Comparison of ENCODE assay signal across 11 mouse cellular contexts in genomic region chr19:6383470-6383869, GRCm38 (mm10). TPM values are rescaled to one million over a fixed set of nuclear protein-coding genes. Genes with fewer than 3 reads are reported as not detected.
DNase-seq lines count a peak whose midpoint lies in the region; ATAC-seq and TF ChIP-seq lines count a peak whose summit lies in the region.
"Had no signal": no experiment of that assay in that cellular context is flagged by ENCODE, and none has a peak within 500 bp of the region (broad histone marks: within the 10 kb centered on the region; RNA-seq: fewer than 3 reads in every experiment).

No protein-coding gene starts in this region.

- TF ChIP-seq POLR2A in lung, adult 2 months (IDR thresholded peaks at IDR 0.05; ENCODE audit: borderline replicate concordance, extremely low read depth, low read depth, low read length): no peak
- TF ChIP-seq POLR2A in olfactory bulb, adult 2 months (IDR thresholded peaks at IDR 0.05; ENCODE audit: insufficient read depth, low read depth, low read length): no peak

- H3K9ac ChIP-seq in heart, embryonic 12.5 days: peak overlapping the region; percentile 37; the same call in 1 of the 2 replicates
- no peak overlapping the region for H3K9ac ChIP-seq in lung, postnatal 0 days (replicated peaks; ENCODE audit: low read depth)
- no peak overlapping the region; the same call in 1 of the 2 replicates for H3K9ac ChIP-seq in heart, embryonic 15.5 days
- H3K9ac ChIP-seq: embryonic facial prominence, embryonic 12.5 days had no signal

- no peak for TF ChIP-seq CTCF in lung, postnatal 0 days (IDR thresholded peaks at IDR 0.05)
- no peak for TF ChIP-seq CTCF in lung, adult 2 months (IDR thresholded peaks at IDR 0.05; ENCODE audit: insufficient read depth, low read length)
- no peak for TF ChIP-seq CTCF in olfactory bulb, adult 2 months (IDR thresholded peaks at IDR 0.05; ENCODE audit: insufficient read depth, low read depth, low read length)

- no peak overlapping the region for H3K4me3 ChIP-seq in heart, embryonic 12.5 days
- no peak overlapping the region for H3K4me3 ChIP-seq in lung, postnatal 0 days (ENCODE audit: low read depth, low read length)
- H3K4me3 ChIP-seq in lung, adult 2 months (replicated peaks; ENCODE audit: extremely low read depth, low read depth, low read length): no peak overlapping the region
- H3K4me3 ChIP-seq in heart, embryonic 15.5 days: no peak overlapping the region
- no peak overlapping the region for H3K4me3 ChIP-seq in olfactory bulb, adult 2 months (ENCODE audit: insufficient read depth, low read depth, low read length)
- H3K4me3 ChIP-seq: embryonic facial prominence, embryonic 12.5 days had no signal

- H3K27me3 ChIP-seq in heart, embryonic 12.5 days (replicated peaks): no peaks in the 10 kb centered on the region
- H3K27me3 ChIP-seq in lung, postnatal 0 days (replicated peaks; ENCODE audit: insufficient read depth, low read length): no peaks in the 10 kb centered on the region
- no peaks in the 10 kb centered on the region for H3K27me3 ChIP-seq in heart, embryonic 15.5 days
- H3K27me3 ChIP-seq: CH12.LX; embryonic facial prominence, embryonic 12.5 days had no signal

- H3K4me2 ChIP-seq in heart, embryonic 12.5 days: peak overlapping the region; percentile 79
- H3K4me2 ChIP-seq in lung, postnatal 0 days (replicated peaks; ENCODE audit: low read depth, low read length): no peak overlapping the region
- peak overlapping the region; percentile 67; the same call in 1 of the 2 replicates for H3K4me2 ChIP-seq in heart, embryonic 15.5 days
- H3K4me2 ChIP-seq: embryonic facial prominence, embryonic 12.5 days had no signal

- ATAC-seq in heart, embryonic 12.5 days (ENCODE audit: insufficient number of reproducible peaks, low FRiP score): 0 out of 2 replicates have a peak, but pooled peaks have one; percentile 5
- no peak for ATAC-seq in lung, postnatal 0 days
- no peak for ATAC-seq in heart, embryonic 15.5 days (replicated peaks; ENCODE audit: insufficient number of reproducible peaks, insufficient read depth, low FRiP score, low read depth)

- intact Hi-C loops in heart, postnatal 25 days (cut with DNase I): no loop called here

- DNase-seq in heart, postnatal 25 days (ENCODE audit: low spot score): no peak
- DNase-seq in lung, postnatal 0 days (ENCODE audit: low spot score): no peak
- no peak for DNase-seq in lung, adult 2 months
- no peak for DNase-seq in thymus, postnatal 36 days
- no peak for DNase-seq in frontal cortex, postnatal 10 days (ENCODE audit: low spot score in 2 of 2)
- DNase-seq: thymus, postnatal 14 days had no signal

- no peak for TF ChIP-seq EP300 in lung, postnatal 0 days (IDR thresholded peaks at IDR 0.05)

- H3K9me3 ChIP-seq in heart, embryonic 12.5 days (replicated peaks): no peaks in the 10 kb centered on the region
- no peaks in the 10 kb centered on the region for H3K9me3 ChIP-seq in lung, postnatal 0 days (ENCODE audit: low read length)
- no peaks in the 10 kb centered on the region for H3K9me3 ChIP-seq in heart, embryonic 15.5 days (replicated peaks)
- H3K9me3 ChIP-seq: embryonic facial prominence, embryonic 12.5 days had no signal

- peaks cover 34% of the 10 kb centered on the region for H3K36me3 ChIP-seq in heart, embryonic 12.5 days
- H3K36me3 ChIP-seq in lung, postnatal 0 days (ENCODE audit: insufficient read depth, low read length): no peaks in the 10 kb centered on the region
- H3K36me3 ChIP-seq in heart, embryonic 15.5 days: peaks cover 20% of the 10 kb centered on the region

- peaks cover 50% of the 10 kb centered on the region for H3K4me1 ChIP-seq in heart, embryonic 12.5 days (replicated peaks)
- peaks cover 14% of the 10 kb centered on the region; the same call in 1 of the 2 replicates for H3K4me1 ChIP-seq in lung, postnatal 0 days (ENCODE audit: insufficient read depth, low read depth, low read length)
- peaks cover 8% of the 10 kb centered on the region for H3K4me1 ChIP-seq in lung, adult 2 months (ENCODE audit: control insufficient read depth, insufficient read depth, low read length)
- peaks cover 52% of the 10 kb centered on the region for H3K4me1 ChIP-seq in heart, embryonic 15.5 days (replicated peaks)
- peaks cover 24% of the 10 kb centered on the region for H3K4me1 ChIP-seq in olfactory bulb, adult 2 months (ENCODE audit: control insufficient read depth, insufficient read depth, low read length)

- peak overlapping the region; percentile 92 for H3K27ac ChIP-seq in heart, embryonic 12.5 days (ENCODE audit: poor library complexity, severe bottlenecking)
- H3K27ac ChIP-seq in lung, postnatal 0 days (ENCODE audit: low read length): peak overlapping the region; percentile 52; the same call in 1 of the 2 replicates
- peak overlapping the region; percentile 85 for H3K27ac ChIP-seq in heart, embryonic 15.5 days
- H3K27ac ChIP-seq in olfactory bulb, adult 2 months (ENCODE audit: insufficient read depth, low read depth, low read length): peak overlapping the region; percentile 23
- H3K27ac ChIP-seq: embryonic facial prominence, embryonic 12.5 days had no signal

- 32% methylated on average over 5 of the region's 5 CpGs for WGBS in heart, embryonic 12.5 days
- 39% methylated on average over 5 of the region's 5 CpGs for WGBS in lung, postnatal 0 days
- 31% methylated on average over 5 of the region's 5 CpGs for WGBS in lung, adult 2 months
- WGBS in heart, embryonic 15.5 days: 21% methylated on average over 5 of the region's 5 CpGs
- 47% methylated on average over 5 of the region's 5 CpGs for WGBS in olfactory bulb, adult 2 months

RNA-seq across cellular contexts. Expression of gene Pygm, which starts 0.7 kb away (rescaled TPM):
- 224 and 234 TPM in 2 replicates for polyA plus RNA-seq in heart, embryonic 12.5 days (2016; fragmentation: Nextera tagmentation; extraction: Ambion mirVana)
- total RNA-seq in heart, postnatal 25 days (2021): 1,000 to 10,000 TPM; 1,128 to 1,145 TPM
- 20.5 and 32.1 TPM in 2 replicates for polyA plus RNA-seq in lung, postnatal 0 days (2015; fragmentation: Nextera tagmentation; extraction: Ambion mirVana)
- 32.8 and 135 TPM in 2 replicates for polyA plus RNA-seq in lung, adult 2 months (2012; rRNA removed)
- polyA plus RNA-seq in heart, embryonic 15.5 days (2015; fragmentation: Nextera tagmentation; extraction: Ambion mirVana): 282 and 297 TPM in 2 replicates
- not detected in 2 replicates for polyA plus RNA-seq in olfactory bulb, adult 2 months (2012; ENCODE audit: insufficient read depth, insufficient read length, low replicate concordance, missing spikeins)

RNA-seq across cellular contexts. Expression of gene Rasgrp2, which starts 15.7 kb away (rescaled TPM):
- polyA plus RNA-seq in heart, embryonic 12.5 days (2016; fragmentation: Nextera tagmentation; extraction: Ambion mirVana): 43.8 and 45.8 TPM in 2 replicates
- total RNA-seq in heart, postnatal 25 days (2021): 10 to 100 TPM; 43.2 to 55.2 TPM
- 99.2 and 128 TPM in 2 replicates for polyA plus RNA-seq in lung, postnatal 0 days (2015; fragmentation: Nextera tagmentation; extraction: Ambion mirVana)
- 210 and 287 TPM in 2 replicates for polyA plus RNA-seq in lung, adult 2 months (2012; rRNA removed)
- 54.8 TPM in 2 replicates for polyA plus RNA-seq in heart, embryonic 15.5 days (2015; fragmentation: Nextera tagmentation; extraction: Ambion mirVana)
- 282 TPM in 1 of 2 replicates, not detected in the other for polyA plus RNA-seq in olfactory bulb, adult 2 months (2012; ENCODE audit: insufficient read depth, insufficient read length, low replicate concordance, missing spikeins)

RNA-seq across cellular contexts. Expression of gene Sf1, which starts 20.0 kb away (rescaled TPM):
- polyA plus RNA-seq in heart, embryonic 12.5 days (2016; fragmentation: Nextera tagmentation; extraction: Ambion mirVana): 127 and 130 TPM in 2 replicates
- total RNA-seq in heart, postnatal 25 days (2021): 10 to 100 TPM; 76.1 to 88.8 TPM
- polyA plus RNA-seq in lung, postnatal 0 days (2015; fragmentation: Nextera tagmentation; extraction: Ambion mirVana): 48.1 and 49.5 TPM in 2 replicates
- polyA plus RNA-seq in lung, adult 2 months (2012; rRNA removed): 136 and 194 TPM in 2 replicates
- polyA plus RNA-seq in heart, embryonic 15.5 days (2015; fragmentation: Nextera tagmentation; extraction: Ambion mirVana): 79.0 and 98.4 TPM in 2 replicates
- polyA plus RNA-seq in olfactory bulb, adult 2 months (2012; ENCODE audit: insufficient read depth, insufficient read length, low replicate concordance, missing spikeins): 340 TPM in 1 of 2 replicates, not detected in the other

RNA-seq across cellular contexts. Expression of gene Nrxn2, which starts 35.1 kb away (rescaled TPM):
- 0.26 and 0.52 TPM in 2 replicates for polyA plus RNA-seq in heart, embryonic 12.5 days (2016; fragmentation: Nextera tagmentation; extraction: Ambion mirVana)
- 1 to 10 TPM; 3.4 to 4.4 TPM for total RNA-seq in heart, postnatal 25 days (2021)
- 3.8 and 4.7 TPM in 2 replicates for polyA plus RNA-seq in lung, postnatal 0 days (2015; fragmentation: Nextera tagmentation; extraction: Ambion mirVana)
- 7.3 and 11.0 TPM in 2 replicates for polyA plus RNA-seq in lung, adult 2 months (2012; rRNA removed)
- polyA plus RNA-seq in heart, embryonic 15.5 days (2015; fragmentation: Nextera tagmentation; extraction: Ambion mirVana): 0.47 and 0.60 TPM in 2 replicates
- polyA plus RNA-seq in olfactory bulb, adult 2 months (2012; ENCODE audit: insufficient read depth, insufficient read length, low replicate concordance, missing spikeins): 202 and 263 TPM in 2 replicates

RNA-seq across cellular contexts. Expression of gene Map4k2, which starts 42.5 kb away (rescaled TPM):
- polyA plus RNA-seq in heart, embryonic 12.5 days (2016; fragmentation: Nextera tagmentation; extraction: Ambion mirVana): 14.1 and 15.7 TPM in 2 replicates
- total RNA-seq in heart, postnatal 25 days (2021): 10 to 100 TPM; 42.6 to 44.3 TPM
- polyA plus RNA-seq in lung, postnatal 0 days (2015; fragmentation: Nextera tagmentation; extraction: Ambion mirVana): 22.5 and 25.0 TPM in 2 replicates
- polyA plus RNA-seq in lung, adult 2 months (2012; rRNA removed): 303 and 441 TPM in 2 replicates
- 12.6 and 17.9 TPM in 2 replicates for polyA plus RNA-seq in heart, embryonic 15.5 days (2015; fragmentation: Nextera tagmentation; extraction: Ambion mirVana)
- 158 TPM in 1 of 2 replicates, not detected in the other for polyA plus RNA-seq in olfactory bulb, adult 2 months (2012; ENCODE audit: insufficient read depth, insufficient read length, low replicate concordance, missing spikeins)

Comparison
In these comparisons a context has a peak if more than half of its experiments do, and no peak if none do; other contexts are left out.
1. H3K27ac ChIP-seq: peak in every context shown above with its lines; median percentile 92 in heart, embryonic 12.5 days; 85 in heart, embryonic 15.5 days; 52 in lung, postnatal 0 days; 23 in olfactory bulb, adult 2 months.
2. RNA of gene Pygm, which starts 0.7 kb away (polyA plus RNA-seq): 282 to 297 TPM in heart, embryonic 15.5 days, 224 to 234 TPM in heart, embryonic 12.5 days, 32.8 to 135 TPM in lung, adult 2 months and 20.5 to 32.1 TPM in lung, postnatal 0 days; not detected in olfactory bulb, adult 2 months; every median in the first group is over 10 times any median in the second.